Mouse (Mus musculus) stomach, embryonic 16.5 days (tissue): ENCODE measurements around the gene Prss54. TPM values are rescaled to one million over a fixed set of nuclear protein-coding genes. Genes with fewer than 3 reads are reported as not detected.

Source experiments
- ATAC-seq: fragments of 200-750 bp; cut with Nextera tagmentation; 2 replicates; pipeline ENCODE4 v1.8.0; 2017; ENCODE audit warnings: moderate number of reproducible peaks, moderate TSS enrichment; ENCODE audit not compliant: insufficient read depth, low FRiP score
- H3K27ac ChIP-seq: fragments of 300-500 bp; sonication (generic); 2 replicates; pipeline ENCODE4 v1.5.1; 2014; ENCODE audit warnings: low read length
- H3K27me3 ChIP-seq: fragments of 300-500 bp; sonication (generic); 2 replicates; pipeline ENCODE4 v1.6.1; 2014; ENCODE audit warnings: low read length, control low read depth, mixed read lengths; ENCODE audit not compliant: control insufficient read depth, insufficient read depth
- H3K36me3 ChIP-seq: fragments of 300-500 bp; sonication (generic); 2 replicates; pipeline ENCODE4 v1.6.1; 2014; ENCODE audit warnings: low read length; ENCODE audit not compliant: control insufficient read depth, insufficient read depth
- H3K4me1 ChIP-seq: fragments of 300-500 bp; sonication (generic); 2 replicates; pipeline ENCODE4 v1.6.1; 2014; ENCODE audit warnings: low read length, control low read depth, mixed read lengths; ENCODE audit not compliant: control insufficient read depth, insufficient read depth
- H3K4me2 ChIP-seq: fragments of 300-500 bp; sonication (generic); 2 replicates; pipeline ENCODE4 v1.6.1; 2014; ENCODE audit warnings: low read depth, low read length, mixed read lengths
- H3K4me3 ChIP-seq: fragments of 300-500 bp; sonication (generic); replicated peaks from 2 replicates; pipeline ENCODE4 v1.5.1; 2014; ENCODE audit warnings: mild to moderate bottlenecking, low read length
- H3K9ac ChIP-seq: fragments of 300-500 bp; sonication (generic); 2 replicates; pipeline ENCODE4 v1.6.1; 2014; ENCODE audit warnings: low read length
- H3K9me3 ChIP-seq: fragments of 300-500 bp; sonication (generic); replicated peaks from 2 replicates; pipeline ENCODE4 v1.6.1; 2016; ENCODE audit warnings: low read length, control low read depth; ENCODE audit not compliant: control insufficient read depth
- WGBS: fragments of 180-500 bp; shearing (Covaris S2); extraction: QIAGEN DNeasy Blood & Tissue Kit; methylation state at CpG from one replicate; pipeline ENCODE4 v1.1.7; 2014; 5-methylcytosine and 5-hydroxymethylcytosine counted together
- polyA plus RNA-seq: library from polyadenylated mRNA; unstranded; fragments of >200 nt; fragmentation: Nextera tagmentation; extraction: Ambion mirVana; gene quantifications from 2 replicates; pipeline ENCODE4 v1.2.1, GENCODE M21; 2015

Gene Prss54
- polyA plus RNA-seq, 1 experiment from 2014 or later = not detected

- WGBS = 86% methylated on average over 5 of the region's 5 CpGs
- H3K36me3 ChIP-seq = no peaks in the 10 kb centered on the region
- H3K27ac ChIP-seq = no peak overlapping the region
- no peak for ATAC-seq
- no peaks in the 10 kb centered on the region for H3K4me1 ChIP-seq
- no peak overlapping the region for H3K4me2 ChIP-seq
- H3K9ac ChIP-seq = no peak overlapping the region
- H3K9me3 ChIP-seq = no peaks in the 10 kb centered on the region
- no peak overlapping the region for H3K4me3 ChIP-seq
- H3K27me3 ChIP-seq = no peaks in the 10 kb centered on the region
These were observed 3.0 kb downstream of the Prss54 start for GRCm38 (mm10) chr8:95573146-95573545.

- Histone ChIP-seq H3K4me1 (no peaks in the 10 kb centered on the region), H3K27ac (no peak overlapping the region), H3K4me2 (no peak overlapping the region), H3K4me3 (no peak overlapping the region), H3K9ac (no peak overlapping the region), H3K27me3 (no peaks in the 10 kb centered on the region), H3K36me3 (no peaks in the 10 kb centered on the region), H3K9me3 (no peaks in the 10 kb centered on the region)
- 80% methylated on average over 6 of the region's 6 CpGs for WGBS
- ATAC-seq = no peak
These were observed 9.3 kb downstream of the Prss54 start for GRCm38 (mm10) chr8:95566809-95567208.

- 59% methylated on average over 4 of the region's 4 CpGs for WGBS
- Histone ChIP-seq H3K9me3 (no peaks in the 10 kb centered on the region), H3K4me1 (no peaks in the 10 kb centered on the region), H3K36me3 (no peaks in the 10 kb centered on the region), H3K4me2 (no peak overlapping the region), H3K27ac (no peak overlapping the region), H3K9ac (no peak overlapping the region), H3K27me3 (no peaks in the 10 kb centered on the region), H3K4me3 (no peak overlapping the region)
- ATAC-seq = no peak
These were observed 9.9 kb downstream of the Prss54 start for GRCm38 (mm10) chr8:95566217-95566616.

- WGBS = 85% methylated on average over 2 of the region's 2 CpGs
- H3K27me3 ChIP-seq = no peaks in the 10 kb centered on the region
These were observed 20.2 kb downstream of the Prss54 start for GRCm38 (mm10) chr8:95555963-95556362.

GRCm38 (mm10) chr8:95551577-95551976 is 24.6 kb downstream of the Prss54 start:
- Histone ChIP-seq H3K4me2 (no peak overlapping the region), H3K4me1 (no peaks in the 10 kb centered on the region), H3K9ac (no peak overlapping the region), H3K27ac (no peak overlapping the region), H3K4me3 (no peak overlapping the region), H3K27me3 (no peaks in the 10 kb centered on the region), H3K36me3 (no peaks in the 10 kb centered on the region), H3K9me3 (no peaks in the 10 kb centered on the region)
- 67% methylated on average over 4 of the region's 4 CpGs for WGBS
- ATAC-seq = no peak

More at GRCm38 (mm10) chr8:95555963-95556362, 20.2 kb downstream of the Prss54 start:
- Histone ChIP-seq H3K27ac (no peak overlapping the region), H3K4me3 (no peak overlapping the region), H3K36me3 (no peaks in the 10 kb centered on the region), H3K9ac (no peak overlapping the region), H3K9me3 (no peaks in the 10 kb centered on the region), H3K4me1 (no peaks in the 10 kb centered on the region), H3K4me2 (no peak overlapping the region)
- ATAC-seq = no peak

- Histone ChIP-seq H3K9me3 (no peaks in the 10 kb centered on the region), H3K4me2 (no peak overlapping the region), H3K9ac (no peak overlapping the region), H3K4me1 (no peaks in the 10 kb centered on the region), H3K27me3 (no peaks in the 10 kb centered on the region), H3K4me3 (no peak overlapping the region), H3K36me3 (no peaks in the 10 kb centered on the region), H3K27ac (no peak overlapping the region)
- no peak for ATAC-seq
- 57% methylated on average over 16 of the region's 16 CpGs for WGBS
These were observed 26.0 kb downstream of the Prss54 start for GRCm38 (mm10) chr8:95549871-95550829.

- Histone ChIP-seq H3K9me3 (no peaks in the 10 kb centered on the region), H3K4me3 (no peak overlapping the region), H3K36me3 (no peaks in the 10 kb centered on the region), H3K9ac (no peak overlapping the region), H3K27ac (no peak overlapping the region), H3K4me2 (no peak overlapping the region), H3K27me3 (no peaks in the 10 kb centered on the region), H3K4me1 (no peaks in the 10 kb centered on the region)
- 55% methylated on average over 8 of the region's 8 CpGs for WGBS
- ATAC-seq = no peak
These were observed 28.2 kb downstream of the Prss54 start for GRCm38 (mm10) chr8:95547931-95548330.

- Histone ChIP-seq H3K9ac (no peak overlapping the region), H3K4me3 (no peak overlapping the region), H3K9me3 (no peaks in the 10 kb centered on the region), H3K4me1 (no peaks in the 10 kb centered on the region), H3K36me3 (no peaks in the 10 kb centered on the region), H3K27ac (no peak overlapping the region), H3K27me3 (no peaks in the 10 kb centered on the region), H3K4me2 (no peak overlapping the region)
- 79% methylated on average over 4 of the region's 4 CpGs for WGBS
- ATAC-seq = no peak
These were observed 29.2 kb downstream of the Prss54 start for GRCm38 (mm10) chr8:95546986-95547385.

GRCm38 (mm10) chr8:95545815-95546214 is 30.3 kb downstream of the Prss54 start:
- H3K9me3 ChIP-seq = no peaks in the 10 kb centered on the region
- no peak overlapping the region for H3K9ac ChIP-seq
- no peak for ATAC-seq
- H3K4me1 ChIP-seq = no peaks in the 10 kb centered on the region
- H3K4me3 ChIP-seq = no peak overlapping the region
- no peaks in the 10 kb centered on the region for H3K36me3 ChIP-seq
- H3K27ac ChIP-seq = no peak overlapping the region
- no peaks in the 10 kb centered on the region for H3K27me3 ChIP-seq
- WGBS = 71% methylated on average over 17 of the region's 17 CpGs
- no peak overlapping the region for H3K4me2 ChIP-seq
